Mouse (Mus musculus) 3134 (cell line): ENCODE measurements at regions not wholly inside any gene's neighbourhood (a gene's known extent, or its start where the extent isn't known, plus 50 kb on each side); places are given as distances from the start of the nearest gene placed in this dataset.

ENCODE experiments used
- DNase-seq: peaks from one replicate; pipeline ENCODE4 v3.0.0-alpha.2; 2011; ENCODE audit warnings: low spot score; ENCODE audit not compliant: insufficient read length; ENCODE audit errors: extremely low read depth

DNA sequence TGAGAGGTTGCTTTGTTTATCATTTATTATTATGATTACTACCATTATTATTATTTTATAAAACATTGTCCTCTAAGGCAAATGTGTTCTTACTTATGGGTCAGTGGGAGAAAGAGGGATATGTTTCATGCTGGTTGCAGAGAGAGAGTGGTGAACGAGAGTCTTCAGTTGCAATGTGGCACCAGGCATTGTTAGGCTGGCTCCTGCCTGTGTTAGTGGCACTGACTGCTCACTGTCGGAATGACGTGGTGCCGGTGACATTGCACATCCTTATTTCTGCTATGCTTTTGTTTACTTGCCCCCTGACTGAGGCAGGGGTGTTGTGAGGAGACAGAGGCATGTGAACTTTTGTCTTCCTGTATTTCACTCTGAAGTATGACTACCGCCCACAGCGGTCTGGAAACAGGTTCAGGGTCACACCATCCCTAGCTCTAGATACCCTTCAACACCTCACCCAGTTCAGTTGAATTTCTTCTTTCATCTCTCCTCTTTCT lies 138.1 kb downstream of the Ppp4r2 start:
- DNase-seq: no peak

DNA sequence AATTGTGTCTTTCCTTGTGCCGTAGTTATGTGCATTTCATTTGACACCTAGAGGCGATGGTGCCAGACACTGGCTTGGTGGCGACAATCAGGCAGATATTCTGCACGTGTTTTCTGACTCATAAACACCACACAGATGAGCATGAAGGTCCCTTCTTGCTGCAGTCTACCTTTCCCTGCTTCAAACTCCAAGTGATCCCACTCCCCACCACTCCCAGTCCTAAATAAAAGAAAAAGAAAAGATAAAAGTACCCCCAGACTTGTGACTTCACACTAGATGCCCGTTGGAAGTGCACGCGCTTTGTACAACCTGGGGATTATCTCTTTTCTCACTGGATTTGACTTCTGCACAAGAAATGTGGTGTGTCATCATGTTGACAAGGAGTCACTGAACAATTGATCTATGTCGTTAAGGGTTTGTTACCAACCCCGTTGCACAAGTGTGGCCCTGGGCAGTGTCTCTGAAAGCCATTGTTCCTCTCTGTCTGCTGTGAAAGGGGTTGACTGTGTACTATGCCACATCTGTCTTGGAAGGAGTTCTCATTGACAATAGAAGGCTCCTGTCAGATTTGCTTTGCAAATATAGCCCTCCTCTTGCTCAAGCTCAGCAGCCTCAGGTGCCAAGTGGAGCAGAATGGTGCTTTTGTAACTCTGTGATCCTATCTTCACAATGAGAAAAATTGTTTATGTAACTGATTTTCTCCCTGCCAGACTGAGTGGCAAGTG lies 140.1 kb downstream of the Ppp4r2 start:
- DNase-seq: no peak

DNA sequence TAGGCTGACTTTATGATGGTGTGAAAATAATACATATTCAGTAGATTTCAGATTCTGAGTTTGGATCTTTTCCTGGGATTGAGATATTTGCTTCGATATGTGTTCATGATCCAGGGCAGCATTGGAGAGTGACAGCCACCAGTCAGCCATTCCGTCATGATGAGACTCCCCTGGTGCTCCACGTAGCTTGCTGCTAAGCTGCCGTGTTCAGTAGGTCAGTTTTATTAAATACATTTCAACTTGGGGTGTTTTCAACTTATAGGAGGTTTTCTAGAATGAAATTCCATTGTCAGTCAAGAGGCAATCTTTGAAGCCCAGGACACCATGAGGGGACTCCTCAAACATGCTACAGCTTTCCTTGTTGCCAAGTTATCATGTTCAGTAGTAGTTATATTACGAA lies 141.3 kb downstream of the Ppp4r2 start:
- DNase-seq: no peak

DNA sequence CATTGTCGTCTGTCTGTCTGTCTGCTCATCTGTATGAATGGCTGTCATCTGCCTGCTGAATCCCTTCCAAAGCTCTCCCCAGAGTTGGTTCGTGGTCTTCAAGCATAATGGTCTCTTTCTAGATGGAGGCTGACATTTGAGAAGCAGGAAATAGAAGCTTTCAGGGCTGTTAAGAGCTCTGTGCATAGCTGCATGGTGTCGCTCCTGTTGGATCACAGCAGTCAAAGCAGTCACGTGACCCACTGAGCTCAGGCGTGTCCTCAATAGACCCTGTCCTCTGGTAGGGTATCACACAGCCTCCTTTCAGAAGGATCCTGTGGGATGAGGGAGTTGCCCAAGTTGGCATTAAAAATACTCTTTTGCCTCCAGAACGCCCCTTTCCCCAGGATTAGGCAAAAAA lies 142.4 kb downstream of the Ppp4r2 start:
- DNase-seq: no peak

GRCm38 (mm10) chr6:100977201-100977691 lies 143.8 kb downstream of the Ppp4r2 start:
- no peak for DNase-seq

DNA sequence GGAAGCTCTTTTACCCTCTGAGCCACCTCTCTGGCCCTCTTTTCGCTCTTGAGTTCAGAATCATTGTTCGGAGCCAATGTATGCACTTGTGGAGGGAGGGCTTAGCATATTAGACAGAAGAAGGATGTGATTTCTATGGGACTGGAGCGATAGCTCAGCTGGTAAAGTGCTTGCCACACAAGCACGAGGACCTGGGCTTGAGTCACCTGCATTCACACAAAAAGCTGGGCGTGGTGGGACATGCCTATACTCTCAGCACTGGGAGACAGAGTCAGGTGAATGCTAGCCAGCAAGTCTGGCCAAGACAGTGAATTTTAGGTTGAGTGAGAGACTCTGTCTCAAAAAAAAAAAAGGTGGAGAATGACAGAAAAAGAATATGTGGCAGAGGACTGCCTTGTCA lies 144.7 kb downstream of the Ppp4r2 start:
- DNase-seq: no peak

DNA sequence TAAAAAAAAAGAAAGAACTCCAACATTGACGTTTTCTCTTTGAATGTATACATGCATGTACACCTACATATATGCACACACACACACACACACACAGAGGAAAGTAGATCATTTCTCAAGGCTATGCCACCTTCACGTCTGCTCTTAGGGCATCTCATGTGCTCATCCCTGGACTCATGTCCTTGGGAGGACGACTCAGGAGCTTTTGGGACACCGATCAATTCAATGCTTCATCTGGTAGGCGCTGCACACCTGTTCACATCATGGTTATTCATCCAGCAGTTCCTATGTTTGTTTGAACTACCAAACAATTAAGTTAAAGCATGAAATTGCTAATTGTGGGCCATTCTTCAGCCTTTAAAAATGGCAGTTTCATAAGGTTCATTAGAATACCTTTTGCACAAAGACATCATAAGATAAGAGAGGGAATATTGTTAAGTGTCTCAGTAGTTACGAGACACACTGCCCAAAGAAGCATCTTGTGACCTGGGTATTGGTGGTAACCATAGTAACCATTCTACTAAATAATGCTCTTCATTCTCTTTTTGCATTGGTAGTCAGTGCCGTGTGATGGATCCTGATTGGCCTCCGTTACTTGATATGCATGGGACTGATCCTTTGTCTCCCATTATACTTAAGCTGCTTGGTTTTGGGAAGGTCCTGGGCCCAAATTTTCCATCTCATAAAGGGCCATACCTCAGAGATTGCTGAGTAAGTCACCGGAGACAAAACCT lies 145.5 kb downstream of the Ppp4r2 start:
- DNase-seq: no peak

GRCm38 (mm10) chr6:100980156-100980555 lies 146.7 kb downstream of the Ppp4r2 start:
- no peak for DNase-seq

- DNase-seq: no peak
These were observed 151.4 kb downstream of the Ppp4r2 start for GRCm38 (mm10) chr6:100984861-100985260.

- no peak for DNase-seq
These were observed 152.0 kb downstream of the Ppp4r2 start for GRCm38 (mm10) chr6:100985334-100985937.

- no peak for DNase-seq
These were observed 155.1 kb downstream of the Ppp4r2 start for GRCm38 (mm10) chr6:100988521-100988920.

- DNase-seq: no peak
These were observed 160.0 kb downstream of the Ppp4r2 start for GRCm38 (mm10) chr6:100993421-100993820.

GRCm38 (mm10) chr6:100995874-100996560 lies 162.6 kb downstream of the Ppp4r2 start:
- DNase-seq: no peak

GRCm38 (mm10) chr6:100998285-100998684 lies 164.9 kb downstream of the Ppp4r2 start:
- no peak for DNase-seq

DNA sequence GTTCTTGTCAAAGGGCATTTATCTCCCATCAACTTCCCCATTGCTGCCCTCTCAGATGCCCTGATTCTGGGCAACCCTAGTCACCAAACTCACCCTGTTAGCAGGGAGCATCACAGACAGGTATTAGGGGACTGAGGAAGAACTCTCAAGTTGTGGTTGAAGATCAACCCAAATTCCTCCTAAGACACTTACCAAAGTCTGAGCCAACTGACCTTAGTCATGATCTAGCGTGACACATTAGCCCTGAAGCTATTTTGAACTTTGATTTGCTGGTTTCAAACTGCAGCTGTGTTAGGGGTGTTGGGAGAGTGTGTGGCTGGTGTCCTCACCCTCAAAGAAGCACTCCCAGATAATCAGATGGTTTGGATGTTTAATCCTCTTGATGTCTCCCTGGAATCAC lies 170.5 kb downstream of the Ppp4r2 start:
- DNase-seq: no peak

GRCm38 (mm10) chr6:101021650-101022049 lies 188.2 kb downstream of the Ppp4r2 start:
- no peak for DNase-seq

DNA sequence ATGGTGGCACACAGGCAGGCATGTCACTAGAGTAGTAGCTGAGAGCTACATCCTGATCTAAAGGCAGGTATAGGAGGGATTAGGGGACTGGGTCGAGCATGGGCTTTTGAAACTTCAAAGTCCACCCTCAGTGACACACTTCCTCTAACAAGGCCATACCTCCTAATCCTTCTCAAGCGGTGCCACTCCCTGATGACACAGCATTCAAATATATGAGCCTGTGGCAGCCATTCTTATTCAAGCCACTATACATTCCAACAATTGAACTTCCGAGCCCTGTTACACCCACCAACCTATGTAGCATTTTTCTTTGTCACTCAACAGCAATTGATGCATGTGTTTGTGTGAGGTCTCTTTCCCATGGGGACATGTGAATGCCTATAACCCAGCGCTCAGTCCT lies 192.4 kb downstream of the Ppp4r2 start:
- no peak for DNase-seq

DNA sequence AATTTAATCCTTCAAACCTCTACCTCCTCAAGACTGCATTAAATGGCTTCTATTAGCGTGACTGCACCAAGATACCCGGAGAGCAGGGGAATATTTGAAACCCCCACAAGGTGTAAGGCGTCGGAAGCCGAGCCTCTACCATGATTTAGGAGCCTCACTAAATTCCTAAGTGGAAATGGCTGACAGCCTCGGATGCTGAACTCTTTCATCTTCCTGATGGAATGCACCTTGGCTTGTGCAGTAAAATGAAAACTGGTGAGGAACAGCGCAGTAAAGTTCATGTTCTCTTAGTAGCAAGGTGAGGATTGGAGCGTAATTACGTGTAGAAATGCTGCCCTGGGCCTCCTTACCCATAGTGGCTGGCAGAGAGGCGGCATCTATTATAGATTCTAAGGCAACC lies 194.0 kb downstream of the Ppp4r2 start:
- no peak for DNase-seq

- DNase-seq: no peak
These were observed 196.0 kb downstream of the Ppp4r2 start for GRCm38 (mm10) chr6:101029436-101029835.

GRCm38 (mm10) chr6:101030451-101031125 lies 197.2 kb downstream of the Ppp4r2 start:
- no peak for DNase-seq
